Mouse (Mus musculus) stomach, postnatal 0 days (tissue): Measurements from ENCODE around the gene Idnk.

Experiments
- CTCF ChIP-seq: IDR thresholded peaks from 2 replicates; pipeline ENCODE4 v1.5.1; 2016; ENCODE audit warnings: antibody characterized with exemption, low read depth, mild to moderate bottlenecking, moderate library complexity
- EP300 ChIP-seq: optimal IDR thresholded peaks from 2 replicates; pipeline ENCODE3; 2016; ENCODE audit warnings: antibody characterized with exemption

DNA sequence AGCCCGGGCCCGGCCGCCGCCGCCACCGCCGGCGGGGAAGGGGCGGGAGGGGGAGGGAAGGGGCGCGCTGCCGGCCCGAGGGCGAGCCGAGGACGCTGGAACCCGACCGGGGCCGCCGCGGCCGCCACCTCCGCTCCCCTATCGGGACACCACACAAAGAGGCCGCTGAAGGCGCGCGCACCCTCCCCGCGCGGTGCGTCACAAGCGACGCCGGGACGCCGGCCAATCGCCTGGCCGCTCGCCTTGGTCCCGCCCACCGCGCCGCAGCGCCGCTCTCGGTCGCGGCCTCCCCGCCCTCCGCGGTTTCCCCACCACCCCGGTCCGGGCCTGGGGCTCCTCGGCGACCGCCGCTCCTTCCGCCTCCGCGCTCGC lies 29.1 kb upstream of the Idnk start, which contains the start of gene Hnrnpa0:
- TF ChIP-seq CTCF (no peak), EP300 (no peak)
